Mouse (Mus musculus): ENCODE measurements around the gene Sorcs2.

- TF ChIP-seq CTCF (conservative IDR thresholded peaks at IDR 0.05; ENCODE audit: low read length) (no peak), NANOG (IDR thresholded peaks at IDR 0.05; ENCODE audit: borderline replicate concordance, low read length) (no peak)
These were observed 29.9 kb upstream of the Sorcs2 start for GRCm38 (mm10) chr5:36427831-36428230.
